Mouse (Mus musculus): ENCODE data around the gene Trak1. TPM values are rescaled to one million over a fixed set of nuclear protein-coding genes. Genes with fewer than 3 reads are reported as not detected.

Trak1 gene
- polyA plus RNA-seq, 1 experiment from 2014 or later, result 12.2 TPM

DNA sequence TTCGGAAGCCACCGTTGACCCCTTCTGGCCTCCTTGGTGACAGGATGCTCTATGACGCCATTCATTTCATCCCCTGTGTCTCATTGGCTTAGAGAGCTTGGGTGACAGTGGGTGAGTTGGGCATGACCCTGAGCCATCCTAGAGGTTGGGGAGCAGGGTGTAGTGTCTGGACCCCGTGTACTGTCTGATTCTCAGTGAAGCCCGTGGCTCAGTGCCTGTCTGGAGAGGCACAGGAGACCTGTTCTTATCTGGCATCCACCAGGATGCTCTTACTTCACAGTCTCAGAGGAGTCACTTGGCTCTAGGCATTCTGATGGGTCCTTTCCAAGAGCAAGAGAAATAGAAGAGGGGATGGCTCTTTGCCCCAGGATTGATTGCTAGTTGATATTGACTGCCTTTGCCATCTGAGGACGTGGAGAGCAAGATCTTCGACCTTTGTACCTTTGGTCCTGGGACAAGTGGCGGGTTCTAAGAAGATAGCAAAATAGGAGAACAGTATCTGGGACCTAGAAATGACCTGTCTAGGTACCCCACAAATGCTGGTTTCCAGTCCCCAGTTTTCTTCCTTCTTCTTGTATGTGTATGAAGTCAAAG is 107.9 kb downstream of the Trak1 start:
- Histone ChIP-seq H3K4me1 (peaks cover 18% of the 10 kb centered on the region; the same call in 1 of the 2 replicates), H3K27ac (no peak overlapping the region), H3K4me3 (no peak overlapping the region), H3K36me3 (no peaks in the 10 kb centered on the region), H3K27me3 (ENCODE audit: low read depth, poor library complexity, severe bottlenecking) (no peaks in the 10 kb centered on the region), H3K9me3 (replicated peaks) (no peaks in the 10 kb centered on the region)
- WGBS, result 92% methylated on average over 8 of the region's 8 CpGs
- DNase-seq (ENCODE audit: low spot score), result no peak

DNA sequence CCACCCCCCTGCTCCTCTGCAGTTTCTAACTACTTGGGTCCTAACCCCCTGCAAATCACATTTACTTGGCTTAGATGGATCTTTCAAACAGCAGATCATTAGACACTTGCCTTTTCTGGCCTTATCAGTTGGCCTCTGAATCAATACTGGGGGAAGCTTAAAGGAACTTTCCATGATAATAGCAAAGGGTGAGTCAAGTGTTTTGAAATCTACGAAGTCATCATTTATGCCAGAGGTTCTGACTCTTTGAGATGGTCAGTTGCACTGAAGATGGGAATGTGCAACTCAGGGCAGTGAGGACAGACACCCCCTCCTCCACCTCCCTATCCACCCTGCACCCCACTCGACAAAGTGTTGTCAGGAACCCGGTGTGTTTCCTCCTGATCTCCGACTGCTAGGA is 108.5 kb downstream of the Trak1 start:
- Histone ChIP-seq H3K9me3 (replicated peaks) (no peaks in the 10 kb centered on the region), H3K36me3 (no peaks in the 10 kb centered on the region), H3K27me3 (ENCODE audit: low read depth, poor library complexity, severe bottlenecking) (no peaks in the 10 kb centered on the region), H3K27ac (no peak overlapping the region), H3K4me3 (no peak overlapping the region), H3K4me1 (peaks cover 13% of the 10 kb centered on the region; the same call in 1 of the 2 replicates)
- WGBS, result 96% methylated on average over 4 of the region's 4 CpGs
- DNase-seq (ENCODE audit: low spot score), result no peak

DNA sequence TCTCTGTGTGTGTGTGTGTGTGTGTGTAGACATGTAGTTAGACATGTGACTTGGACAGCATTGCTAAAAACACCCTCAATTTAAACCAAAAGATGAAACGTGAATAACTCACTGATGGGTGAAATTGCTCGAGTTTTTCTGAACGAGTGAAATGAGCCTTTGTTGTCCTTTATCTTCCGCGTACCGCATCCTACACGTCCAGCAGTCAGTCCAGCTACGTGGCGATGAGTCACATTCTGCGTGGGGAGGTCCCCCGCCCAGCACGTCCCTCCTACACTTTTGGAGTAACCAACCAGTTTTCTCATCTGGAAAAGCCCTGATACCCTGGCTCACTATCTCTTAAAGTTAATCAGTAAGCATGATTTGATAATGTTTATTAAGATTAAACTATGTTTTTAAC is 116.9 kb downstream of the Trak1 start:
- H3K9me3 ChIP-seq (replicated peaks), result no peaks in the 10 kb centered on the region
- DNase-seq (ENCODE audit: low spot score), result no peak
- 94% methylated on average over 12 of the region's 12 CpGs for WGBS
- no peak overlapping the region for H3K4me3 ChIP-seq
- H3K27ac ChIP-seq, result no peak overlapping the region
- no peaks in the 10 kb centered on the region for H3K27me3 ChIP-seq (ENCODE audit: low read depth, poor library complexity, severe bottlenecking)
- no peaks in the 10 kb centered on the region for H3K36me3 ChIP-seq
- H3K4me1 ChIP-seq, result no peaks in the 10 kb centered on the region

DNA sequence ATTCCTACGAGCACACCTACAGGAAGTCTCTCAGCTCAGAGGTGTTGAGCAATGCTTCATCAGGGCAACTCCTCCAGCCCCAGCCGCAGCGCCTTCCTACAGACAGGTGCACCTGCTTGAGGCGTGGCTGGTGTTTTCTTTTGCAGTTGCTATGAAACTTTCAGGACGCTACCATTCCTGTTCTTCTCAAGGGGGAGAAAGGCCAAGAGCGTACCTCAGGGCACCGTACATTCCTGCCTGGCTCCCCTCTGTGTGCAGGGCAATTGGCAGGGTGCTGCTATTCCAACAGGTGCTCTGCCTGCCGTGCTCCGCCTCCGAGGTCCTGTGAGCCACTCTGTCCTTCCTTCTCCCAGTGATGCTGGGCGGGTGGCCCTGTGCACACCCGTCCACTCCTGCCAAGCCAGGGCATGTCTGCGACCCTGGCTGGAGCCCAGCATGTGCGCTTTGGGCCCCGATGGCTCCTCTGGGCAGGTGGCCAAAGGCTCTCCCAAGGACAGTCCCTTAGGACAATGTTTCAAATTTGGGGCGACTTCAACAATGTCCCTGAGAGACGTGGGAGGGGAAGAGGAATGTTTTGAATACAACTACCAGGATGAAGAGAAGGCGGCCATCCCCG is 118.4 kb downstream of the Trak1 start:
- H3K4me3 ChIP-seq, result no peak overlapping the region
- no peaks in the 10 kb centered on the region for H3K4me1 ChIP-seq
- 80% methylated on average over 19 of the region's 19 CpGs for WGBS
- H3K27ac ChIP-seq, result no peak overlapping the region
- H3K27me3 ChIP-seq (ENCODE audit: low read depth, poor library complexity, severe bottlenecking), result no peaks in the 10 kb centered on the region
- no peaks in the 10 kb centered on the region for H3K36me3 ChIP-seq
- H3K9me3 ChIP-seq (replicated peaks), result no peaks in the 10 kb centered on the region
- no peak for DNase-seq (ENCODE audit: low spot score)

DNA sequence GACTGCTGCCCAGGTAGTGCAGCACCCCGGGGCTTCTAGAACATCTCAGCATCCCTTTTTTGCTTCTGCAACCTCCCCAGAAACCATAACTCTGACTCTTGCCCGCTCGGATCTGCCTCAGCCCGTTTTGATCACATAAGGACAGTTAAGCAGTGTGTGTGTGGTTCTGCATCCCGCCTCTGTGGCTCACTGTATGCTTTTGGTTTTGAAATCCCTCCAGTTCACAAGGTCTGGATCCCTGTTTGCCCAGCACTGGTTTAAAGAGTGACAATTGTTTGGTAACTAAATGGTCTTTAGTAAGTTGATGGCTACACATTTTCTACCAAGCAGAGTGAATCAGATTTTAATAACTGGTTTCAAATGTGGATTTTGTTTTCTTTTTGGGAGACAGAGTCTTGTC is 119.2 kb downstream of the Trak1 start:
- Histone ChIP-seq H3K4me3 (no peak overlapping the region), H3K27me3 (ENCODE audit: low read depth, poor library complexity, severe bottlenecking) (no peaks in the 10 kb centered on the region), H3K36me3 (no peaks in the 10 kb centered on the region), H3K4me1 (no peaks in the 10 kb centered on the region), H3K9me3 (replicated peaks) (no peaks in the 10 kb centered on the region), H3K27ac (no peak overlapping the region)
- 91% methylated on average over 5 of the region's 5 CpGs for WGBS
- no peak for DNase-seq (ENCODE audit: low spot score)

DNA sequence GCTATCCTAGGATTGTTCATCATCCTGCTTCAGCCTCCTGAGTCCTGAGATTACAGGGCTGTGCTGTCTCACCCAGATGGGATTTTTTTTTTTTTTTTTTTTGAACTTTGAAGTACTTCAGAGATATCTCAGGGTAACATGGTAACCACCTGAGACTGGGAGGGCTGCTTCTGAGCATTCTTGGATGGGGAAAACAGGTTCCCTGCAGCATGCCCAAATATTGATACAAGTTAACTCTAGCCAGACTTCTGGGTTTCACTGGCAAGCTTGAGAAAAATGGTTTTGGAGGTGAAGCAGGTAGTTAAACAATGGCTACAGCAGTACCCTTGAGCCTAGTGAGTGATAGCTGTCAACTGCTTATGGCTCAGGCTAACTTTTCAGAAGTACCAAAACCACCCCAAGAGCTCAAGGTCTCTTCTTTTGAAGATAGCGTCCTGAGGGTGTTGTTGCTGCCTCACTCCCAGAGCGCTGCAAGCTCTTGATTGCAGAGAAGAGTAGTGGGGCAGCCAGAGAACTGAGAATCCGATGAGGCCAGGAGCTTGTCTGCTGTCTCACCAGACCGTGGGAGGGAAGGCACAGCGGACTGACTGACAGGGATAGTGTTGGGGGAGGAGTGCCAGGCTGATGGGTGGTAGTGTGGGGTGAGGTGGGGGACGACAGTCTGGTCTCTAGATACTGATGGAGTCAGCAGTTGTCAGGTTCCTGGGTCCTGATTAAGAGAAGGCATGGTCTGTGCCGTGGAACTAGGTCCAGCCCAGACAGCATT is 119.8 kb downstream of the Trak1 start:
- no peaks in the 10 kb centered on the region for H3K36me3 ChIP-seq
- no peak for DNase-seq (ENCODE audit: low spot score)
- 85% methylated on average over 7 of the region's 7 CpGs for WGBS
- no peaks in the 10 kb centered on the region for H3K4me1 ChIP-seq
- no peaks in the 10 kb centered on the region for H3K27me3 ChIP-seq (ENCODE audit: low read depth, poor library complexity, severe bottlenecking)
- no peak overlapping the region for H3K27ac ChIP-seq
- no peak overlapping the region for H3K4me3 ChIP-seq
- H3K9me3 ChIP-seq (replicated peaks), result no peaks in the 10 kb centered on the region

DNA sequence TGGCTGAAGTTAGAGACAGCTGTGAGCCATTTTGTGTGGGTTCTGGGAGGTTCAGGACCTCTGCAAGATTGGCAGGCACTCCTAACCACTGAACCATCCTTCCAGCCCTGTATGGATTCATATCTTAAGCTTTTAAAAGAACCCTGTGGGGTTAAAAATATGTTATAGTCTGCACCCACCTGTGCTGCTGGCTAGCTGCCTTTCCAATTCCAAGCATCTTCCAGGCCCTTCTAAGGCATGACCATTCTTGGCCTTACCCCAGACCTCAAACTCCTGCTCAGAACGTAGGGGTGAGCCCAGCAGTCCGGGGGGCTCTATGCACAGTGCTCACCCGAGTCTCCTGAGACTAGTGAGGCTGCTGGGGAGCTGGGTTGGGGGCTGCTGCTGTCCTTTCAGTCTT is 121.7 kb downstream of the Trak1 start:
- no peaks in the 10 kb centered on the region for H3K4me1 ChIP-seq
- H3K27me3 ChIP-seq (ENCODE audit: low read depth, poor library complexity, severe bottlenecking), result no peaks in the 10 kb centered on the region
- 90% methylated on average over 3 of the region's 3 CpGs for WGBS
- no peaks in the 10 kb centered on the region for H3K36me3 ChIP-seq
- H3K9me3 ChIP-seq (replicated peaks), result no peaks in the 10 kb centered on the region
- no peak overlapping the region for H3K4me3 ChIP-seq
- no peak overlapping the region for H3K27ac ChIP-seq
- DNase-seq (ENCODE audit: low spot score), result no peak

DNA sequence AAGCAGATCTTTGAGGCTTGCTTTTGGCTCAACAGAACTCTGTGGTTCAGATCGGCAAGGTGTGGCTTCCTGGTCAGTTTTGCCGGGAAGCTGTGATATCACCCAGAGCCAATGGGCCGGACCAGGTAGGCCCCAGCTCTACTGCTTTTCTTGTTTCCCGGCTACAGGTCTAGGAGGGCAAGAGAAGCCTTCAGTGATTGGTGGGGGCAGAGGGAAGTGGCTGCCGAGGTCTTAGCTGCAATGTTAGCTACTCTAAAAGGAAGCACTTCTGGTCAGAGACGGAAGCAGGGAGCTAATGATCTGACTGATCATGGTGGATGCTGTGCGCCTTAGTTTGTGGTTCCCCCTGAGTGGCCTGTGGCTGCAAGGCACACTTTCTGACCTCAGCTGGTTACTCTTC is 122.3 kb downstream of the Trak1 start:
- H3K4me1 ChIP-seq, result no peaks in the 10 kb centered on the region
- no peaks in the 10 kb centered on the region for H3K27me3 ChIP-seq (ENCODE audit: low read depth, poor library complexity, severe bottlenecking)
- H3K27ac ChIP-seq, result no peak overlapping the region
- H3K4me3 ChIP-seq, result no peak overlapping the region
- no peaks in the 10 kb centered on the region for H3K36me3 ChIP-seq
- H3K9me3 ChIP-seq (replicated peaks), result no peaks in the 10 kb centered on the region
- DNase-seq (ENCODE audit: low spot score), result no peak
- WGBS, result 78% methylated on average over 7 of the region's 7 CpGs

DNA sequence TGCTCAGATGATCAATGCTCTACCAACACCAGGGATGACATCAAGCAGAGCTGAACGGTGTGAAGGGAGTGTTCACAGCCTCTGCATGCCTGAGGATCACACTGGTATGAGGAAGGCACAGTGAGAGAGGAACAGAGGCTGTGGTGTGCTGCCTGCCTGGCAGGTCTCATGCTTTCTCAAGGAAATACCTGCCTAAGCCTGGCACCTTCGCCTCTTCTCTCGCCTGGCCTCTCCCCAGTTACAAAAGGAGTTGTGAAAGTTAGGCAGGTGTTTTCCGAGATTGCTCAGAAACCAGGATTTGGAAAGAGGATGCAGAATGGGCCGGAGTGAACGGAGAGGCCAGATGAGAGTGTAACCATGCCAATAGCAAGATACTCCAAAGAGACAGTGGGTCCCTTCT is 123.5 kb downstream of the Trak1 start:
- H3K27ac ChIP-seq, result no peak overlapping the region
- H3K4me1 ChIP-seq, result no peaks in the 10 kb centered on the region
- H3K27me3 ChIP-seq (ENCODE audit: low read depth, poor library complexity, severe bottlenecking), result no peaks in the 10 kb centered on the region
- 81% methylated on average over 6 of the region's 6 CpGs for WGBS
- no peaks in the 10 kb centered on the region for H3K36me3 ChIP-seq
- no peaks in the 10 kb centered on the region for H3K9me3 ChIP-seq (replicated peaks)
- DNase-seq (ENCODE audit: low spot score), result no peak
- H3K4me3 ChIP-seq, result no peak overlapping the region

DNA sequence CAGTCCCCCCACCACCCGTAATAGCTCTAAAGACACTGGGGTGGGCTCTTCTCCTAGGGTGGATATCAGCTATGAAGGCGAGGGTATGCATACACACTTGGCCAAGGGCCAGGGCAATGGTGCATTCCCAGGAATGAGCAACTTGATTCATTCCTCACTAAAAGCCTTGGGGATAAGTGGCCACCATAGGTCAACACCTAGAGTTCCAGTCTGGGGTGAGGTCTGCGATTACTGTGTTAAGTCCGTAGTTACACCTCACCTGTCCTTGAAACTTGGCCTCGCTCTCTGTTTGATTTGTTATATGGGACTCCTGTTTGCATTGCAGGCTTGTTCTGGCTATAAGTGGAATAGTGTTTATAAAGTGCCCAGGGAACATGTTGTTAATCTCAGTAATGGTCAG is 125.1 kb downstream of the Trak1 start:
- WGBS, result 91% methylated on average over 5 of the region's 5 CpGs
- Histone ChIP-seq H3K9me3 (replicated peaks) (no peaks in the 10 kb centered on the region), H3K27ac (no peak overlapping the region), H3K36me3 (no peaks in the 10 kb centered on the region), H3K27me3 (ENCODE audit: low read depth, poor library complexity, severe bottlenecking) (no peaks in the 10 kb centered on the region), H3K4me3 (no peak overlapping the region), H3K4me1 (no peaks in the 10 kb centered on the region)
- DNase-seq (ENCODE audit: low spot score), result no peak

DNA sequence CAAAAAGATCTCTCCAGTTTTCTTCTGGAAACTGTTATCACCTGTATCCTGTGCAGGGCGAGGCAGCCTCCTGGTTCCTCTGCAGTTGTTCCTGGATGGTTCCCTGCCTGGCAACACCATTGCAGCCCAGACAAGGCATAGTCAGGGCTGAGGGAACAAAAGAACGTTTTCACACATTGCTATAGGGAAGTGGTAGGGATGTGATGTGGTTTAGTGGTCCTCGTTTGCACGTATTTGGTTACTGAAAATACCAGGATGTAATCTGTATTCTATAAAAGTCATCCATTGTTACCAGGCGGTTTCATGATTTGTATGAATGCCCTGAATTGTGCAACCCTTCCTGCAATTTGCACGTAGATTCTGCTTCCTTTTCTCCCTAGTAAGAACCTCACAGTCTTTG is 126.3 kb downstream of the Trak1 start:
- no peaks in the 10 kb centered on the region for H3K9me3 ChIP-seq (replicated peaks)

DNA sequence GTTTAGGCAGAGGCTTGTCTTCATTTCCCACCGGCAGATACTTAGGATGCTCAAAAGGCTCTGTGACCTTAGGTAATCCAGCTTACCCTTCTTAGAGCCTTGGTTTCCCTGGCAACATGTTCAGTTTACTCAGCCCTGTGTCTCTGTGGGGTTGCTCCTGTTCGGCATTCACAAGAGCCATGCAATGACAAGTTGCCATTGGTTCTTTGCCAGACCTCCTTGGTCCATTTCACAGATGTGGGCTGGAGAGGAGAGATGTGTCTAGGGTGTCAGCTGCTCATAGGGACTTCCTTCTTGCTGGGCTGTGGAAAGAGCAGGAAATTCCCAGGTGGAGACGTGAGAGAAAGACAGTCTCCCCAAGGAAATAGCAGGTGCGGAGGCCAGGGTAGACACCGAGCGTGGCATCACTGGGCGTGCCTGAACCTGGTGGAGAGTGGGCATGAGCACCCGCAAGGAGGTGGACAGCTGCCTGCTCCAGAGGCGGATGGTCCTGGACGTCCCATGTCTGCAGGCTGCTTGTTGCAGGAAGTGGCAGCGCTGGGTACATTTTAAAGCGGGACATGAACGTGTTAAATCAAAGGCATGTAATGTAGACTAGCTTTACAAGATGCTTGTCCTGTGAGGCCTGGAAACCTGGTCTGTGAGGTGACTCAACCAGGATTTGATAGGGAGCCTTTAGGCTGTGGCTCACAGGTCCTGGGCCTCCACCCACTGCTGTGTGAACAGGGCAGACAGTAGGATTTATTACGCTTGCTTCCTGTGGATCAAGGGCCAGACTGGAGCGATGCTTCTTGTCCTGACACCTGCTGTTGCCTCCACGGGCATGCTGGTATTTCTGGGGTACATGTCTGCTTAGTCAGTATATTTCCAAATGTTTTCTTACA is 127.2 kb downstream of the Trak1 start:
- 89% methylated on average over 16 of the region's 16 CpGs for WGBS

More for the DNA sequence above, 126.3 kb downstream of the Trak1 start:
- no peaks in the 10 kb centered on the region for H3K36me3 ChIP-seq
- H3K27me3 ChIP-seq (ENCODE audit: low read depth, poor library complexity, severe bottlenecking), result no peaks in the 10 kb centered on the region
- WGBS, result 84% methylated on average over 6 of the region's 6 CpGs
- H3K27ac ChIP-seq, result no peak overlapping the region
- no peak overlapping the region for H3K4me3 ChIP-seq
- DNase-seq (ENCODE audit: low spot score), result no peak
- no peaks in the 10 kb centered on the region for H3K4me1 ChIP-seq

DNA sequence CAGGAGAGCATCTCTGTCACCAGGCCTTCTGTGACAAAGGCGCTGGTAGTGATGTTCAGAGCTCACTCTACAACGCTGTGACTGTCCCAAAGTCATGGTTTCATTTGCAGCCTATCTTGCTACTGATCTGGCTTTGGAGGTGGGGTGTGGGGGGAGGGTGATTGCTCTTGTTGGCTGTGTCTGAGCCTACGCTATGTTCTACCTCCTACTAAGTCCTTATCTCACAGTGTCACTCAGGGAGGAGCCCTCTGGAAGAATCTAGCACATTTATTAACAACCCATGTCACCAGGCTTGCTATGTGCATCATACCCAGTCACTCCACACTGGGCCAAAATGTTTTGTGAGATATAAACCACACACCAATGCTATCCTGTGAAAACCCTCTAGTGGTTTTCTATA is 129.1 kb downstream of the Trak1 start:
- peaks cover 7% of the 10 kb centered on the region; the same call in 1 of the 2 replicates for H3K4me1 ChIP-seq
- H3K27me3 ChIP-seq (ENCODE audit: low read depth, poor library complexity, severe bottlenecking), result no peaks in the 10 kb centered on the region
- no peaks in the 10 kb centered on the region for H3K9me3 ChIP-seq (replicated peaks)
- H3K27ac ChIP-seq, result no peak overlapping the region
- H3K4me3 ChIP-seq, result no peak overlapping the region
- 92% methylated on average over 3 of the region's 3 CpGs for WGBS
- no peaks in the 10 kb centered on the region for H3K36me3 ChIP-seq
- no peak for DNase-seq (ENCODE audit: low spot score)

More for the DNA sequence above, 127.2 kb downstream of the Trak1 start:
- DNase-seq (ENCODE audit: low spot score), result no peak
- no peaks in the 10 kb centered on the region for H3K36me3 ChIP-seq
- H3K9me3 ChIP-seq (replicated peaks), result no peaks in the 10 kb centered on the region
- no peak overlapping the region for H3K27ac ChIP-seq
- H3K4me3 ChIP-seq, result no peak overlapping the region
- H3K4me1 ChIP-seq, result no peaks in the 10 kb centered on the region
- no peaks in the 10 kb centered on the region for H3K27me3 ChIP-seq (ENCODE audit: low read depth, poor library complexity, severe bottlenecking)
